Mouse (Mus musculus) effector memory CD4-positive, alpha-beta T cell, adult 7 months (primary cell): Measurements from ENCODE around the gene Nap1l2. TPM values are rescaled to one million over a fixed set of nuclear protein-coding genes. Genes with fewer than 3 reads are reported as not detected.

Experiments used
- polyA plus RNA-seq: library from polyadenylated mRNA; unstranded; fragments of 100-300 nt; shearing (Covaris generic); gene quantifications from one replicate; pipeline ENCODE4 v1.2.1, GENCODE M21; 2017

The Nap1l2 gene
- polyA plus RNA-seq = not detected

DNA sequence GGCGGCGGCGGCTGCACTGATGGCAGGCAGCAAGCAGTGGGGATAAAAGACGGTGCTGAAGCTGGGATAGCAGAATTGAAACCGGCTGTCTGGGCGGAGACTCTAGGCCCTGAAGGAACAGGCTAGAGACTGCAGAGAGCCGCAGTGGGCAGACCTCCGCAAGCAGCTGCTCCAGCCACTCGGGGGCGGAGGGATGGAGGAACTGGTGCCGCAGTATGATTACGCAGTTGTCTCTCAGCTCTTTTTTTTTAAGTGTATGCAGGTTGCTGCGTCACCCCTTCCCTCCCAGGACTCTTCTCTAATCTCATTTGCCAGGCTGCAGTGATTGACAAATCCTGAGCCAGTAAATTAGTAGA lies at the start of gene Nap1l2:
Gene Nap1l2 (minus strand): TSS at position 210 of the 356 bp plus-strand sequence.

Other genes starting within 250 kb of the Nap1l2 start
- not detected for gene Cdx4, start 134.8 kb upstream of the Nap1l2 start, polyA plus RNA-seq
- 3.1 TPM for gene Chic1, start 169.8 kb upstream of the Nap1l2 start, polyA plus RNA-seq
- 0.80 TPM for gene Tsx, start 227.8 kb upstream of the Nap1l2 start, polyA plus RNA-seq
- gene Gm26992, start 235.4 kb upstream of the Nap1l2 start, polyA plus RNA-seq = not detected